Mouse (Mus musculus) right cerebral cortex, adult 2 months (tissue): ENCODE results near the gene Gm156.
"Not testable (repeated sequence)": the region's sequence is repeated elsewhere in the genome, so short reads cannot be mapped to it uniquely, and the experiment has no call there.

Experiments used
- DNase-seq, 2 experiments: peaks; one replicate each; pipeline ENCODE4 v3.0.0; 2021 to 2022; ENCODE audit warnings: low spot score in 2 of 2

The Gm156 gene

DNA sequence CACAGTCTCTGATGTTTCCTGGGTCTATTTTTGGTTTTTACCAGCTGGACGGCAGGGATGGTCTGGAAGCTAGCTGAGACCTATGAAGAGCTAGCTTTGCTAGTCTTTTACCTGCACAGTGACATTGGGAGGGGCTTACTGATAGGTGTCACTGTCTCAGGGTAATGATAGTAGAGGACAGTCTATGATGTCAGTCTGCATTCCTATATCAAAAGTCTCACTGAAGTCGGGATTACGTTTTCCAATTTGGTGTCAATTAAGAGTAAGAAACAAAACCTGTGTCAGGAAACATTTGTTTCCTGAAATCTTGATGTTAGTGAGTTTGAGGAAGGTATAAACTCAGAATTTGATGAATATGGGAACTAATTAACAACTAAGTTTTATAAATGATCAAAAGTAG lies at the start of gene Gm156:
Gene Gm156, minus strand, starts transcription at position 101 of the 400 bp plus-strand sequence.
- DNase-seq = not testable (repeated sequence)

DNA sequence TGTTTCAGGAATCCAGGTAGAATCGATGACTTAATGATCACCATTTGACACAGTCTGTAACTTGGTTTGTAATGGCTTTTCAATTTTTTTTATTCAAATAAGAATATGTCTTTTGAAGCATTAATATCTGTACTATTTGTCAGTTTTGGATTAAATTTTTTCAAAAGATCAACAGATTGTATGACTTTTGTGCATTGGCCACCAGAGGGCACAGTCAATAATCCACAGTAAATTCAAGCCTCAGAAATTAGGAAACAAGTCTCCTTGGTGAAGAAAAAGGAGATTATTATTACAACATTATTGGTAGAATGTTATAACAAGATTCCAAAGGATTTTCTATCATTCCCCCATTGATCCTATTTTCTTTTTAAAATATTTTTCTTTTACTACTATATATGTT lies 41.5 kb upstream of the Gm156 start:
- no peak for DNase-seq

DNA sequence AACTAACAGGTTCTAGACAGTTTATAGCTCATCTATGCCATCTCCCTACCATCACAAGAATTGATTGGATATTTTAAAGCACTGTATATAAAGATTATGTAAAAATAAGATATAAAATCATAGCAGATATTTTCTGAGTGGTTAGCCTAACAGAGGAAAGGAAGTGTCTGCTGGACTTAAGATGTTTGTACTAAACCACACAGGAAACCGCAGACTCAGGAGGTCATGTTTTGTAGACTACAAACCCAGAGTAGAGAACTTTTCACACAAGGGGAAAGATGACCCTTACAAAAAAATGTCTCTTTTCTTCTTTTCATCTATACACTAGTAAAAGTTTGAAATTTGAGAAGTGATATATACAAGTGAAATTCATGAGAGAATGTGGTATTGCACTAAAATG lies 39.9 kb upstream of the Gm156 start:
- DNase-seq = no peak

DNA sequence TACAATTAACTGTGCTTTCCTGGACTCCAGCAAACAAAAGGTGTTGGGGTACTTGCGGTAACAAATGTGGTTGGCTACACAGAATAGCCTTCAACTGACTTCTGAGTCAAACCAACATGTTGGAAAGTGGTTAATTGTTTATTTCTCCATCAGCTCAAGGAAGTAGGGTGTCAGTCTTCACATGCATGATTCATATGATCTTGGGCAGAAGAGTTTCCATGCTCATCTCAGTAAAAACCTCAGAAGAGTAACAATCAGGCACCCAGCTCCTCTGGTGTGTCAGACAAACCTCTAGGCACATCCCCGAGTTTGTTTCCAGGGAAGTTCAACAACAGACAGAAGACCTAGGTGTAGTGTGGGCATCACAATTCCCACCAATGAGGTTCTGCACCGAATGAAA lies 33.7 kb upstream of the Gm156 start:
- no peak for DNase-seq

DNA sequence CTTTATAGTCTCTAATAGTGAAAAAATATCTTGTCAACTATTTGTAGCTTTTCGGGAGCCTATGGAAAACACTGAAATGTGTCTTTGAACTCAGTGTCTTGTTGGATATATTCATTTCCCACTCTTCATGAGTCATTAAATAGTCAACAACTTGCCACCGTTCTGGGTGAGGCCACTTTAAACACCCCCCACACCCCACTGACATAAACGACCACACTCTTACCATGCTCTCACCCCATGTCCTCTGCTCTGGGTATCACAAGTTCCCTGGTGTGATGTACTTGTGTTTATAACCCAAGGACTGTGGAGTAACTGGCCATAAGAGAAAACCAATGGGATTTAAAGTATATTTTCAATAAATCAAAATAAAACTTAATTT lies 36.4 kb downstream of the Gm156 start:
- no peak for DNase-seq

DNA sequence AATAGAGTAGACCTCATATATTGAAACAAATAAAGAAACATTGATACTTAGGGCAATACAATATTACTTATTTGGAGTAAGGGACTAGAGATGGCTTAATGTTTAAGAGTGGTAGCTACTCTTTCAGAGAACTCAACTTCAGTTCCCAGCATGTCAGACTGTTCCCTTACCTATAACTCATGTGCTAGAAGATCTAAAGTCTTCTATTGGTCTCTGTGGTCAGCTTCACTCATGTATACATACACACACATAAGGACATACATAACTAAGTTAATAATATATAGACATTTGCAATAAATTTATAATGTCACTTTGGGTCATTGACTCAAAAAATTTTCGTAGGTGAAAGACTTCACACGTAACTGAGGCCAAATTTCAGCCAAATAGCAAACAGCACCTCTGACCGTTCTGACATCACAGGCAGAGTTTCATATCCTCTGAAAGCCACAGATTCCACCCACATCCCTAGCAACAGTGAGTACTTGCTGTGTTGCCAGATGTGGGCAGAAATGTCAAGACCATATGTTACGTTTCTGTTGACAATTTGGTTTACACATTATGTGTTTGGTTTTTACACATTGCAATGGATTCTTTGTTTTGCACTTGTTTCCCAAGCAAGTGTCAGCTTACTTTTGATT lies 36.9 kb downstream of the Gm156 start:
- no peak for DNase-seq

DNA sequence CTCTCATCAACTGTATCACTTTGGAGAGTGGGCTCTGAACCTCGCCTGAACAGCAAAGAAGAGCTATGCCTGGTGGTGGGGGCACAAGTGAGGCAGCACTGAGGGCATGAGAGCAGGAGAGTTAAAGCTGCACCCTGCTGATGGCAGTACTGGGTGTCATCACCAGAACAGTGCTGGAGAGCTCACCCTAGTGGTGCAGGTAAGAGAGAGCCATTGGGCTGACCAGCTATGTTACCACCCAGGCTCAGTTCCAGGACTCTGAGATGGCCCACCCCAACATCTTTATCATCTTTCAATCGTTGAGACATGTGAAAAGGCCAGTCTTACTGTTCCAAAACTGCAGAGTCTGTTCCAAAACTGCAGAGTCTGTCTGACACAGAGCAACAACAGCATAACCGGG lies 37.9 kb downstream of the Gm156 start:
- DNase-seq = no peak

DNA sequence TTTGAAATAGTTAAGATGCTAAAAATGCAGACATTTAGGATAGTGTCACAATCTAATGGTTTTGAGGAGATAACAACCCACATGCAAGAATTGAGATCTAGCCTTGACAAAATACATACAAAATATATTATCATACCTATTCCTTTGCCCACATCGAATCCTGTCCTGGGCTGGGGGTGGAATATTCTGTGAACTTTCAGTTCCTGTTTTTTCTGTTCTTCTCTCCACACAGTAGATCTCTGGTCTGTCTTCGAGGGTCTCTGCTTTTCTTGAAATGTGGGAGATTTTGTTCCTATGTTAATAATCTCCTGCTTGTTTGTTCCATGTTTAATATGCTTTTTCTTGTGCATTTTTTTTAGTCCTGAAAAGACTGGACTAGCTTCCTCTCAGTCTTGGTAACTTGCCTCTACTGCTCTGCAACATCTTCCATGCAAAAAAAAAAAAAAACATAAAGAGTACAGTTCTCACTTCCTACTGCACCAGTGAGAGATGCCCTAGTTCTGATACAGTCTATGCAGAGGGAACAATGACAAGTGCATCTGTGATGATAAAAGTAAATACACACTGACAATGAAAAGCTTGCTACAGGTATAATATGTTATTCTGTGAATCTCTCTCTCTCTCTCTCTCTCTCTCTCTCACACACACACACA lies 43.9 kb downstream of the Gm156 start, which contains the start of gene Klri2:
Gene Klri2, minus strand, starts transcription at position 416 of the 653 bp plus-strand sequence.
- no peak for DNase-seq

DNA sequence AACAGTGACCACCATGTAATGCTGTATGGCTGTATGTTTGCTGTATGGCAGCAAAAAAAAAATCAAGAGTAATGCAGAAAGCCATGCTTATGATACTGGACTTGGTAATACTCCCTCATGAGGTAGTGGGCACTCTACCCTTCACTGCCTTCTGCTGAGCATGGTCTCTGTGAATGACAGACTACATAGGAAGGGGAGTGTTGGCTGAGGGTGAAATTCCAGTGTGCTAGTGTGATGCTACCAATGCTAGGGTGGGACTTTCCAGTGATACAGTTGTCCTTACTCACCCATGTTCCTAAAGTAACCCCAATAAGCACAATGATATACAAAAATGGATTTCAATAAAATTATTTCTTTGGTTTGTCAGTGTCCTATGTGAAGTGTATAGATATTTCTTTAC lies 47.7 kb downstream of the Gm156 start:
- DNase-seq = no peak

DNA sequence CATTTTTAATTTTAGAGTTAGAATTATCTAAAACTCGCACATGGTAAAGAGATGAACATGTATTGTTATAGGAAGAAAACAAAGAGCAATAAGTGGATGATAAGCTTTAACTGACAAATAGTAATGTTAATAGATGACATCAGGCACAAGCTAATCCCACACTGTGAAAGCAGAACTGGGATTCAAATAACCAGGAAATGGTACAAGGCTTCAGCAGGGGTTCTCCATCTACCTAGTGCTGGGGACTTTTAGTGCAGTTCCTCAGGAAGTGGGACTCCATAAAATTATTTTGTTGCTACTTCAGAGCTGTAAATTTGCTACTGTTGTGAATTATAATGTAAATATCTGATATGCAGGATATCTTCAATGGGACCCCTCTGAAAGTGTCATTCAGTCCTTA lies 56.8 kb downstream of the Gm156 start:
- DNase-seq = no peak

DNA sequence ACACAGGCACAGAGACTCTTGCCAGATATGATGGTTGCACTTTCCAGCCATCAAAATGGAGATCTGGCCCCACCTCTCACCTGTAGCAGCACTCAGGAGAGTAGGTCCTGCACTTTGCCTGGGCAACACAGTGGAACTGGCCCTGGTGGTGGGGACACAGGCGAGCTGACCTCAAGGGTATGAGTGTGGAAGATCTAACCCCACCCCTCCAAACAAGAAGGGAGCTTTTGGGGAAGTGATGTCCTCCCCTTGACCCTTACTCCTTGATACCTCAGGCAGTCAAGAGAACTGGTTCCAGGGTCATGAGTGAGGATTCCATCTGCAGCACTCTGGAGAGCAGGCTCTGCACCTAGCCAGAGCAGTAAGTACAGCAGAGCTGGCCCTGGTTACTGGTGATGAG lies 62.7 kb downstream of the Gm156 start:
- no peak for DNase-seq

DNA sequence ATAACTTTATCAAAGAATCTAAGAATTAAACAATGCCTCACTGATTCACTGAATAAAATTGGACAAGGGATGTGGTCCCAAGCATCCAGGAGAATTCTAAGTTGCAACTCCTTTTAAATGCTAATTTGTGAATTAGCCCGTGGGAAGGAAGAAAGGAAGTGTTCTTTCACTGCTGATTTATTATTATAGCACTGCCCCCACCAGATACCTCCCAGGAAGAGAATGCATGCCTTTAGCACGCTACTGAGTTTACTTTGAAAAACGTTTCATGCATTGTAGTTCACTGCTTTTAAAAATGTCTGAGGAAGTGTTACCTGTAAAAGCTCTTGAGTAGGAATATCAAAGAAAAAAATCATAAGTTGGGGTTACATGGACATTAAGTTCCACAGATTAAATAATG lies 63.6 kb downstream of the Gm156 start:
- no peak for DNase-seq

DNA sequence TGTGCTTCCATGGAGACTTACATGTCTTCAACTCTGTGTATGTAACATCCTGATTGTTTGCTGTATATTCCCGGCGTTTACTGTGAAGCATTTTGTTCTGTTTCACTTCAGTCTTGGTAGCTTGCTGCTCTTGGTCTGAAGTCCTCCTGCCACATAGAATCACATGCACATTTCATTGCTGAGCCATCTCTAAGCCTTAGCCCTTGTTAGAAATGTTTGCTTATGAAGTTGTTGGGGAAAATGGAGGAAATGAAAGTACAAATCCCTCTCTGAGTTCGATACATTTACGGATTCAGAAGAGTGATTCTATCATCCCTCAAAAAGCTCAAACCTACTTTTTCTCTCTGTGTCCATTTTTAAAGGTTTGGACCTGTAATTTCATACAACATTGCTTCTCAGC lies 67.0 kb downstream of the Gm156 start, which contains the start of gene Klri1:
Gene Klri1, minus strand, starts transcription at position 101 of the 400 bp plus-strand sequence.
- DNase-seq = no peak
